Mouse (Mus musculus): ENCODE results near the gene Cox18. TPM values are rescaled to one million over a fixed set of nuclear protein-coding genes. Genes with fewer than 3 reads are reported as not detected.
"Not testable (repeated sequence)": the region's sequence is repeated elsewhere in the genome, so short reads cannot be mapped to it uniquely, and the experiment has no call there.

Cox18 gene
- 29.5 and 30.6 TPM in 2 replicates for polyA plus RNA-seq (2016; fragmentation: Nextera tagmentation; extraction: Ambion mirVana)

DNA sequence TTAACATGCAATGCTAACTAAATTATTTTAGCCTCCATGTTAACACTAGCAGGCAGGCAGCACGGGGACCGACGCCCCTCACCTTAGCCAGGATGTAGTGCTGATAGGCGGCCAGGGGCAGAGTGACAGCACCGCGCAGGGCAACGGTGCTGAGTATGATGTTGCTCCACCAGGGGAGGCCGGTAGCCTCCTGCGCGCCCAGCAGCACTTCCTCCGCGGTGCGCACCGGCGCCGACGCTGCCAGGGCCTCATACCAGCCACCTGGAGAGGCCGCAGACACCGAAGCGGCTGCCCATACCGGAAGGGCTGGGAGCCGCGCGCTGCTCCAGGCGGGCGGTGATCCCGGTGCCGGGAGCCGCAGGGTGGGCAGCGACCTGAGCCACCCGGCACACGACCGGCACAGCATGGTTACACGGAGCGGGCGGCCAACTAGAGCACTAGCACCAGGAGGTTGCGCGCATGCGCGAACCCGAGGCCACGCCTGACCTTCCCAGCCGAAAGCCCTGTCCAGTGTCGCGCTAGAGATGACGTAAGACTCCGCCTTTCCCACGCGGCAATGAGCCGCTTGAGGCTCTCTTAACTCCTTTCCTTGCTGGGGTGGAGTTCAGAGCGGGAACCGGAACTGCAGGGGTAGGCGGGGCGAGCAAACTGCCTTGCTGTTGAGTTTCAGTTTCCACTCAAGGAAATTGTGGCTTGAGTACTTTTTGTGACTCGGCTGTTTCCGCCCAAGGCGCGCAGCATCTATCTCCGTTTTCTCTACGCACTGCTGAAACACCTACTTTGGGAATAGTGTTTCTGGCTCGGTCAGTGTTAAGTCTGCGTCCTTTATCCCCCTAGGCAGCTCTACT is at the start of gene Cox18:
Gene Cox18 (minus strand): TSS at position 468 of the 848 bp plus-strand sequence.
- H3K4me3 ChIP-seq, result peak within 1 kb of the TSS; percentile 93
- no peaks in the 10 kb centered on the region for H3K9me3 ChIP-seq (replicated peaks)
- H3K9ac ChIP-seq, result peak within 1 kb of the TSS; percentile 91
- under 1% methylated on average over 62 of the region's 62 CpGs for WGBS
- peak within 1 kb of the TSS; percentile 93 for H3K27ac ChIP-seq (ENCODE audit: poor library complexity, severe bottlenecking)
- H3K4me1 ChIP-seq (replicated peaks), result peaks cover 12% of the 10 kb centered on the region
- H3K36me3 ChIP-seq, result peaks cover 46% of the 10 kb centered on the region
- no peaks in the 10 kb centered on the region for H3K27me3 ChIP-seq (replicated peaks)
- ATAC-seq (ENCODE audit: insufficient number of reproducible peaks, low FRiP score), result peak; percentile 99
- peak within 1 kb of the TSS; percentile 80 for H3K4me2 ChIP-seq

DNA sequence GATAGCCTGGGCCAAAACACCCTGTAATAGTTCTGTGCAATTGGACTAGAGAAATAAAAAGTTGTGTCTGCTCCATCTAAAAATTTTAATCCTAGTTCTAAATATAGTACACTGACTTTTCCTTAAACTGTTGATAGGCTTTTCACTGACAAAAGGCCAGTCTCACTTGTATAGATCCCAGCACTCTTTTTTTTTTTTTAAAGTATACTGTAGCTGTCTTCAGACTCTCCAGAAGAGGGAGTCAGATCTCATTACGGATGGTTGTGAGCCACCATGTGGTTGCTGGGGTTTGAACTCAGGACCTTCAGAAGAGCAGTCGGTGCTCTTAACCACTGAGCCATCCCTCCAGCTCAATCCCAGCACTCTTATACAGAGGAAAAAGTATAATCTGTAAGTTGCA is 38.4 kb upstream of the Cox18 start:
- WGBS, result 82% methylated on average over 2 of the region's 2 CpGs
- not testable (repeated sequence) for H3K4me1 ChIP-seq (replicated peaks); H3K27ac ChIP-seq (ENCODE audit: poor library complexity, severe bottlenecking); H3K9me3 ChIP-seq (replicated peaks); H3K4me3 ChIP-seq; ATAC-seq (ENCODE audit: insufficient number of reproducible peaks, low FRiP score); H3K27me3 ChIP-seq (replicated peaks); H3K4me2 ChIP-seq; H3K9ac ChIP-seq
- peaks cover 66% of the 10 kb centered on the region for H3K36me3 ChIP-seq

GRCm38 (mm10) chr5:90257023-90257422 is 33.2 kb upstream of the Cox18 start:
- Histone ChIP-seq H3K9me3 (replicated peaks) (no peaks in the 10 kb centered on the region), H3K4me2 (no peak overlapping the region), H3K27me3 (replicated peaks) (no peaks in the 10 kb centered on the region), H3K4me3 (no peak overlapping the region), H3K4me1 (replicated peaks) (no peaks in the 10 kb centered on the region), H3K36me3 (peaks cover 77% of the 10 kb centered on the region), H3K27ac (ENCODE audit: poor library complexity, severe bottlenecking) (no peak overlapping the region), H3K9ac (no peak overlapping the region)
- WGBS, result 94% methylated on average over 3 of the region's 3 CpGs
- ATAC-seq (ENCODE audit: insufficient number of reproducible peaks, low FRiP score), result no peak

DNA sequence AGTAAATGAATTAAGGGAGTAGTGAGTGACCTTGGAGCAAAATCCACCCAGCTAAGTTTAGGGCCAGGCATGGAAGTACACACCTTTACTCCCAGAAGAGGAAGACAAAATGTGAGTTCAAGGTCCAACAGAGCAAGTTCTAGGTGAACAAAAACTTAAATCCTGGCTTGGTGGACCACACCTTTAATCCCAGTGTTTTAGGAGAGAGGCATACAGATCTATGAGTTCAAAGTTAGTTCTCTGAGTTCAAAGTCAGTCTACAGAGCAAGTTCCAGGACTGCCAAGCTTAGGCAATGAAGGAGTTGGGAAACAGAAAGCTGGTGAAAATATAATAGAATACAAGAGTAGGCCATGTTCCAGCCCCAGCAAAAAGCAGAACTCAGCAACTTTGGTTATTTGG is 23.7 kb upstream of the Cox18 start:
- no peak overlapping the region for H3K4me2 ChIP-seq
- H3K4me1 ChIP-seq (replicated peaks), result no peaks in the 10 kb centered on the region
- ATAC-seq (ENCODE audit: insufficient number of reproducible peaks, low FRiP score), result no peak
- H3K9ac ChIP-seq, result no peak overlapping the region
- no peak overlapping the region for H3K4me3 ChIP-seq
- H3K27ac ChIP-seq (ENCODE audit: poor library complexity, severe bottlenecking), result no peak overlapping the region
- peaks cover 77% of the 10 kb centered on the region for H3K36me3 ChIP-seq
- no peaks in the 10 kb centered on the region for H3K27me3 ChIP-seq (replicated peaks)
- H3K9me3 ChIP-seq (replicated peaks), result no peaks in the 10 kb centered on the region

GRCm38 (mm10) chr5:90246987-90247386 is 23.2 kb upstream of the Cox18 start:
- H3K27me3 ChIP-seq (replicated peaks), result no peaks in the 10 kb centered on the region

GRCm38 (mm10) chr5:90246567-90246966 is 22.8 kb upstream of the Cox18 start:
- ATAC-seq (ENCODE audit: insufficient number of reproducible peaks, low FRiP score), result no peak
- Histone ChIP-seq H3K27ac (ENCODE audit: poor library complexity, severe bottlenecking) (no peak overlapping the region), H3K27me3 (replicated peaks) (no peaks in the 10 kb centered on the region), H3K4me2 (no peak overlapping the region), H3K4me1 (replicated peaks) (no peaks in the 10 kb centered on the region), H3K9me3 (replicated peaks) (no peaks in the 10 kb centered on the region), H3K36me3 (peaks cover 76% of the 10 kb centered on the region), H3K4me3 (no peak overlapping the region), H3K9ac (no peak overlapping the region)
- 71% methylated on average over 4 of the region's 4 CpGs for WGBS

More at GRCm38 (mm10) chr5:90246987-90247386, 23.2 kb upstream of the Cox18 start:
- ATAC-seq (ENCODE audit: insufficient number of reproducible peaks, low FRiP score), result no peak
- peaks cover 76% of the 10 kb centered on the region for H3K36me3 ChIP-seq
- no peaks in the 10 kb centered on the region for H3K4me1 ChIP-seq (replicated peaks)
- WGBS, result 90% methylated on average over 2 of the region's 2 CpGs
- H3K4me2 ChIP-seq, result no peak overlapping the region
- H3K4me3 ChIP-seq, result no peak overlapping the region
- no peaks in the 10 kb centered on the region for H3K9me3 ChIP-seq (replicated peaks)
- no peak overlapping the region for H3K9ac ChIP-seq
- no peak overlapping the region for H3K27ac ChIP-seq (ENCODE audit: poor library complexity, severe bottlenecking)

DNA sequence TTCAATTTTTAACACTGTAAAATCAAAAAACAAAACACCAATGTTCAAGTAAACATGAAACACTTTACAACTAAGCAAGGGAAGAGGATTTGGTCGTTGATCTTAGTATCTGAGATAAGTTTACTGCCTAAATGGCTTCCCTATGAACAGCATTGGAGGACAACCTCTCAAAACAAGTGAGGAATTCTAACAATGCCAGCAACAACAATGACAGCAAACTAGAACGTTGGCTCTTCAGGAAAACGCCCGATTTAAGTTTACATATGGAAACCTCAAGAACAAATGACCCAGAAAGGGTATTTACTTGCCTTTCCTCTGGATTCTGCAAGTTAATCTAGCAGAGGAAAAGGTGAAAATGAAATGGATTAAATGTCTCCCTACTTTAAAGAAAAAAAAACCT is 21.6 kb upstream of the Cox18 start:
- Histone ChIP-seq H3K27ac (ENCODE audit: poor library complexity, severe bottlenecking) (no peak overlapping the region), H3K9ac (no peak overlapping the region), H3K4me1 (replicated peaks) (no peaks in the 10 kb centered on the region), H3K4me3 (no peak overlapping the region), H3K4me2 (no peak overlapping the region), H3K27me3 (replicated peaks) (no peaks in the 10 kb centered on the region), H3K9me3 (replicated peaks) (no peaks in the 10 kb centered on the region), H3K36me3 (peaks cover 75% of the 10 kb centered on the region)
- WGBS, result 46% methylated on average over 4 of the region's 4 CpGs
- ATAC-seq (ENCODE audit: insufficient number of reproducible peaks, low FRiP score), result no peak

GRCm38 (mm10) chr5:90235217-90235616 is 11.4 kb upstream of the Cox18 start:
- Histone ChIP-seq H3K4me2 (no peak overlapping the region), H3K4me3 (no peak overlapping the region), H3K27ac (ENCODE audit: poor library complexity, severe bottlenecking) (no peak overlapping the region), H3K27me3 (replicated peaks) (no peaks in the 10 kb centered on the region), H3K9me3 (replicated peaks) (no peaks in the 10 kb centered on the region), H3K9ac (no peak overlapping the region), H3K36me3 (peaks cover 80% of the 10 kb centered on the region), H3K4me1 (replicated peaks) (no peaks in the 10 kb centered on the region)
- WGBS, result 93% methylated on average over 8 of the region's 8 CpGs
- no peak for ATAC-seq (ENCODE audit: insufficient number of reproducible peaks, low FRiP score)

GRCm38 (mm10) chr5:90233305-90233704 is 9.5 kb upstream of the Cox18 start:
- Histone ChIP-seq H3K4me1 (replicated peaks) (no peaks in the 10 kb centered on the region), H3K27me3 (replicated peaks) (no peaks in the 10 kb centered on the region), H3K4me3 (no peak overlapping the region), H3K27ac (ENCODE audit: poor library complexity, severe bottlenecking) (no peak overlapping the region), H3K4me2 (no peak overlapping the region), H3K36me3 (peaks cover 80% of the 10 kb centered on the region), H3K9ac (no peak overlapping the region), H3K9me3 (replicated peaks) (no peaks in the 10 kb centered on the region)
- no peak for ATAC-seq (ENCODE audit: insufficient number of reproducible peaks, low FRiP score)
- WGBS, result 94% methylated on average over 4 of the region's 4 CpGs

GRCm38 (mm10) chr5:90229760-90230159 is 6.0 kb upstream of the Cox18 start:
- Histone ChIP-seq H3K4me2 (no peak overlapping the region), H3K4me1 (replicated peaks) (0 out of 2 replicates have a peak, but pooled peaks cover 2% of the 10 kb centered on the region), H3K27me3 (replicated peaks) (no peaks in the 10 kb centered on the region), H3K27ac (ENCODE audit: poor library complexity, severe bottlenecking) (no peak overlapping the region), H3K9ac (no peak overlapping the region), H3K9me3 (replicated peaks) (no peaks in the 10 kb centered on the region), H3K4me3 (no peak overlapping the region), H3K36me3 (peaks cover 65% of the 10 kb centered on the region)
- no peak for ATAC-seq (ENCODE audit: insufficient number of reproducible peaks, low FRiP score)
- 86% methylated on average over 2 of the region's 2 CpGs for WGBS

GRCm38 (mm10) chr5:90226696-90227095 is 2.9 kb upstream of the Cox18 start:
- no peak overlapping the region for H3K9ac ChIP-seq
- no peaks in the 10 kb centered on the region for H3K9me3 ChIP-seq (replicated peaks)
- H3K4me3 ChIP-seq, result no peak overlapping the region
- H3K36me3 ChIP-seq, result peaks cover 50% of the 10 kb centered on the region
- H3K4me2 ChIP-seq, result no peak overlapping the region
- no peak for ATAC-seq (ENCODE audit: insufficient number of reproducible peaks, low FRiP score)
- H3K4me1 ChIP-seq (replicated peaks), result peaks cover 12% of the 10 kb centered on the region
- 94% methylated on average over 3 of the region's 3 CpGs for WGBS
- H3K27ac ChIP-seq (ENCODE audit: poor library complexity, severe bottlenecking), result no peak overlapping the region
- no peaks in the 10 kb centered on the region for H3K27me3 ChIP-seq (replicated peaks)

GRCm38 (mm10) chr5:90224730-90225129 is 929 bp upstream of the Cox18 start:
- Histone ChIP-seq H3K27ac (ENCODE audit: poor library complexity, severe bottlenecking) (no peak overlapping the region), H3K9ac (no peak overlapping the region), H3K4me1 (replicated peaks) (peaks cover 12% of the 10 kb centered on the region), H3K27me3 (replicated peaks) (no peaks in the 10 kb centered on the region), H3K4me2 (peak overlapping the region; percentile 80), H3K36me3 (peaks cover 51% of the 10 kb centered on the region), H3K9me3 (replicated peaks) (no peaks in the 10 kb centered on the region), H3K4me3 (no peak overlapping the region)
- WGBS, result 82% methylated on average over 5 of the region's 5 CpGs
- ATAC-seq (ENCODE audit: insufficient number of reproducible peaks, low FRiP score), result no peak
